Mouse (Mus musculus) neural tube, embryonic 14.5 days (tissue): ENCODE results near the gene Dcakd. TPM values are rescaled to one million over a fixed set of nuclear protein-coding genes. Genes with fewer than 3 reads are reported as not detected.

Source experiments
- ATAC-seq: fragments of 200-750 bp; cut with Nextera tagmentation; 2 replicates; pipeline ENCODE4 v1.8.0; 2017; ENCODE audit warnings: low read depth, mild to moderate bottlenecking, moderate TSS enrichment, moderate library complexity
- H3K27ac ChIP-seq: fragments of 300-500 bp; sonication (generic); 2 replicates; pipeline ENCODE4 v1.5.1; 2014; ENCODE audit warnings: low read depth, mild to moderate bottlenecking, control low read depth, low read length, moderate library complexity, mixed read lengths
- H3K27me3 ChIP-seq: fragments of 300-500 bp; sonication (generic); 2 replicates; pipeline ENCODE4 v1.6.1; 2014; ENCODE audit warnings: low read length; ENCODE audit not compliant: control insufficient read depth, insufficient read depth
- H3K36me3 ChIP-seq: fragments of 300-500 bp; sonication (generic); 2 replicates; pipeline ENCODE4 v1.6.1; 2014; ENCODE audit warnings: low read length, mixed read lengths; ENCODE audit not compliant: control insufficient read depth, insufficient read depth
- H3K4me1 ChIP-seq: fragments of 300-500 bp; sonication (generic); 2 replicates; pipeline ENCODE4 v1.6.1; 2014; ENCODE audit warnings: low read length; ENCODE audit not compliant: control insufficient read depth, insufficient read depth
- H3K4me2 ChIP-seq: fragments of 300-500 bp; sonication (generic); 2 replicates; pipeline ENCODE4 v1.6.1; 2014; ENCODE audit warnings: mild to moderate bottlenecking, low read depth, low read length, control low read depth
- H3K4me3 ChIP-seq: fragments of 300-500 bp; sonication (generic); 2 replicates; pipeline ENCODE4 v1.5.1; 2014; ENCODE audit warnings: low read depth, low read length, control low read depth, mixed read lengths
- H3K9ac ChIP-seq: fragments of 300-500 bp; sonication (generic); replicated peaks from 2 replicates; pipeline ENCODE4 v1.6.1; 2014; ENCODE audit warnings: low read depth, mild to moderate bottlenecking, control low read depth, low read length, mixed read lengths
- H3K9me3 ChIP-seq: fragments of 300-500 bp; sonication (generic); 2 replicates; pipeline ENCODE4 v1.6.1; 2016; ENCODE audit warnings: low read length; ENCODE audit not compliant: control insufficient read depth
- WGBS: fragments of 180-500 bp; shearing (Covaris S2); extraction: QIAGEN DNeasy Blood & Tissue Kit; methylation state at CpG from one replicate; pipeline ENCODE4 v1.1.7; 2014; 5-methylcytosine and 5-hydroxymethylcytosine counted together
- polyA plus RNA-seq: library from polyadenylated mRNA; unstranded; fragments of >200 nt; fragmentation: Nextera tagmentation; extraction: Ambion mirVana; gene quantifications from 2 replicates; pipeline ENCODE4 v1.2.1, GENCODE M21; 2014

The Dcakd gene
- polyA plus RNA-seq, 1 experiment from 2014 or later = 193 TPM

GRCm38 (mm10) chr11:102996991-102997770 lies 31.0 kb downstream of the Dcakd start:
- Histone ChIP-seq H3K36me3 (peaks cover 39% of the 10 kb centered on the region), H3K27ac (no peak overlapping the region), H3K9me3 (no peaks in the 10 kb centered on the region), H3K4me1 (no peaks in the 10 kb centered on the region), H3K4me2 (no peak overlapping the region), H3K4me3 (no peak overlapping the region), H3K27me3 (no peaks in the 10 kb centered on the region), H3K9ac (no peak overlapping the region)
- 96% methylated on average over 12 of the region's 12 CpGs for WGBS
- no peak for ATAC-seq

GRCm38 (mm10) chr11:102996385-102996784 lies 31.7 kb downstream of the Dcakd start:
- 91% methylated on average over 7 of the region's 7 CpGs for WGBS
- no peak for ATAC-seq
- H3K9me3 ChIP-seq = no peaks in the 10 kb centered on the region
- no peaks in the 10 kb centered on the region for H3K27me3 ChIP-seq
- no peak overlapping the region for H3K4me3 ChIP-seq
- no peak overlapping the region for H3K27ac ChIP-seq
- H3K4me2 ChIP-seq = no peak overlapping the region
- peaks cover 4% of the 10 kb centered on the region for H3K4me1 ChIP-seq
- peaks cover 39% of the 10 kb centered on the region for H3K36me3 ChIP-seq
- H3K9ac ChIP-seq = no peak overlapping the region

GRCm38 (mm10) chr11:102994952-102995351 lies 33.2 kb downstream of the Dcakd start:
- 84% methylated on average over 18 of the region's 18 CpGs for WGBS
- Histone ChIP-seq H3K27me3 (0 out of 2 replicates have a peak, but pooled peaks cover 2% of the 10 kb centered on the region), H3K4me2 (no peak overlapping the region), H3K9me3 (no peaks in the 10 kb centered on the region), H3K9ac (no peak overlapping the region), H3K27ac (no peak overlapping the region), H3K4me1 (peaks cover 6% of the 10 kb centered on the region), H3K36me3 (peaks cover 37% of the 10 kb centered on the region), H3K4me3 (no peak overlapping the region)
- ATAC-seq = no peak

GRCm38 (mm10) chr11:102993420-102994029 lies 34.6 kb downstream of the Dcakd start:
- H3K4me3 ChIP-seq = no peak overlapping the region
- H3K9ac ChIP-seq = no peak overlapping the region
- ATAC-seq = no peak
- WGBS = 32% methylated on average over 17 of the region's 17 CpGs
- H3K27me3 ChIP-seq = peaks cover 11% of the 10 kb centered on the region
- no peaks in the 10 kb centered on the region for H3K9me3 ChIP-seq
- H3K4me1 ChIP-seq = peaks cover 10% of the 10 kb centered on the region
- peaks cover 24% of the 10 kb centered on the region for H3K36me3 ChIP-seq
- no peak overlapping the region for H3K4me2 ChIP-seq
- no peak overlapping the region for H3K27ac ChIP-seq

- H3K4me3 ChIP-seq = no peak overlapping the region
- peak; percentile 48 for ATAC-seq
- H3K4me1 ChIP-seq = peaks cover 10% of the 10 kb centered on the region
- 7% methylated on average over 5 of the region's 5 CpGs for WGBS
- peaks cover 23% of the 10 kb centered on the region for H3K36me3 ChIP-seq
- H3K4me2 ChIP-seq = no peak overlapping the region
- peaks cover 11% of the 10 kb centered on the region for H3K27me3 ChIP-seq
- no peak overlapping the region for H3K27ac ChIP-seq
- no peak overlapping the region for H3K9ac ChIP-seq
- no peaks in the 10 kb centered on the region for H3K9me3 ChIP-seq
Observed at GRCm38 (mm10) chr11:102992940-102993339, 35.2 kb downstream of the Dcakd start.

GRCm38 (mm10) chr11:102991681-102992080 lies 36.5 kb downstream of the Dcakd start:
- H3K27ac ChIP-seq = no peak overlapping the region
- peak overlapping the region; percentile 40 for H3K4me2 ChIP-seq
- H3K27me3 ChIP-seq = peaks cover 11% of the 10 kb centered on the region
- H3K9me3 ChIP-seq = no peaks in the 10 kb centered on the region
- H3K36me3 ChIP-seq = peaks cover 16% of the 10 kb centered on the region
- H3K9ac ChIP-seq = peak overlapping the region; percentile 39
- ATAC-seq = no peak
- WGBS = 1% methylated on average over 16 of the region's 16 CpGs
- peaks cover 10% of the 10 kb centered on the region for H3K4me1 ChIP-seq
- H3K4me3 ChIP-seq = no peak overlapping the region

- no peak overlapping the region for H3K27ac ChIP-seq
- peaks cover 10% of the 10 kb centered on the region for H3K4me1 ChIP-seq
- H3K4me2 ChIP-seq = peak overlapping the region; percentile 58
- H3K9me3 ChIP-seq = no peaks in the 10 kb centered on the region
- H3K4me3 ChIP-seq = peak overlapping the region; percentile 27
- WGBS = under 1% methylated on average over 29 of the region's 29 CpGs
- H3K27me3 ChIP-seq = peaks cover 11% of the 10 kb centered on the region
- no peak for ATAC-seq
- peaks cover 6% of the 10 kb centered on the region; the same call in 1 of the 2 replicates for H3K36me3 ChIP-seq
- no peak overlapping the region for H3K9ac ChIP-seq
Observed at GRCm38 (mm10) chr11:102990152-102990663, 37.9 kb downstream of the Dcakd start.

GRCm38 (mm10) chr11:102989641-102990151 lies 38.4 kb downstream of the Dcakd start:
- Histone ChIP-seq H3K9ac (0 out of 2 replicates have a peak overlapping the region, but pooled peaks have one; percentile 35), H3K4me2 (peak overlapping the region; percentile 58), H3K27me3 (peaks cover 11% of the 10 kb centered on the region), H3K4me3 (peak overlapping the region; percentile 27), H3K36me3 (peaks cover 3% of the 10 kb centered on the region; the same call in 1 of the 2 replicates), H3K9me3 (no peaks in the 10 kb centered on the region), H3K27ac (no peak overlapping the region), H3K4me1 (peaks cover 10% of the 10 kb centered on the region)
- 4% methylated on average over 28 of the region's 28 CpGs for WGBS
- no peak for ATAC-seq

GRCm38 (mm10) chr11:102985160-102985559 lies 43.0 kb downstream of the Dcakd start:
- H3K4me1 ChIP-seq = peaks cover 5% of the 10 kb centered on the region; the same call in 1 of the 2 replicates
- no peak for ATAC-seq
- no peak overlapping the region for H3K9ac ChIP-seq
- H3K4me3 ChIP-seq = no peak overlapping the region
- H3K36me3 ChIP-seq = no peaks in the 10 kb centered on the region
- WGBS = 42% methylated on average over 6 of the region's 6 CpGs
- H3K9me3 ChIP-seq = no peaks in the 10 kb centered on the region
- H3K27ac ChIP-seq = no peak overlapping the region
- H3K27me3 ChIP-seq = peaks cover 11% of the 10 kb centered on the region
- no peak overlapping the region for H3K4me2 ChIP-seq
